Comparison of ENCODE assay signal across 10 mouse cellular contexts in genomic region chr13:53285756-53286361, GRCm38 (mm10). TPM values are rescaled to one million over a fixed set of nuclear protein-coding genes. Genes with fewer than 3 reads are reported as not detected.
DNase-seq lines count a peak whose midpoint lies in the region; ATAC-seq lines count a peak whose summit lies in the region.
"Had no signal": no experiment of that assay in that cellular context is flagged by ENCODE, and none has a peak within 500 bp of the region (broad histone marks: within the 10 kb centered on the region; RNA-seq: fewer than 3 reads in every experiment).

TSS of gene Ror2 (minus strand) at chr13:53286124.

- WGBS in forebrain, embryonic 14.5 days = under 1% methylated on average over 50 of the region's 68 CpGs
- under 1% methylated on average over 66 of the region's 68 CpGs for WGBS in neural tube, embryonic 12.5 days

- peak within 1 kb of the TSS; percentile 74 for H3K9ac ChIP-seq in forebrain, embryonic 14.5 days (ENCODE audit: low read length)
- H3K9ac ChIP-seq in neural tube, embryonic 12.5 days = peak within 1 kb of the TSS; percentile 66

- no peaks in the 10 kb centered on the region for H3K36me3 ChIP-seq in forebrain, embryonic 14.5 days (ENCODE audit: control insufficient read depth, insufficient read depth, low read length)
- H3K36me3 ChIP-seq in neural tube, embryonic 12.5 days = no peaks in the 10 kb centered on the region

- peak; percentile 55 for DNase-seq in right cerebral cortex, postnatal 4 days
- DNase-seq in right cerebral cortex, postnatal 25 days = no peak
- DNase-seq in forebrain, embryonic 14.5 days (ENCODE audit: low spot score) = peak; percentile 75
- DNase-seq in heart, postnatal 4 days = peak; percentile 87
- DNase-seq in liver = peak; percentile 64
- no peak for DNase-seq in frontal cortex, adult 2 months (ENCODE audit: extremely low spot score in 1 of 2, low spot score in 1 of 2)

- H3K4me1 ChIP-seq in forebrain, embryonic 14.5 days (ENCODE audit: control insufficient read depth, insufficient read depth, low read length) = peaks cover 16% of the 10 kb centered on the region
- H3K4me1 ChIP-seq in neural tube, embryonic 12.5 days = peaks cover 17% of the 10 kb centered on the region

- H3K27ac ChIP-seq in forebrain, embryonic 14.5 days (ENCODE audit: low read depth, low read length) = no peak within 1 kb of the TSS
- H3K27ac ChIP-seq in neural tube, embryonic 12.5 days = no peak within 1 kb of the TSS
- H3K27ac ChIP-seq: macrophage had no signal

- peak within 1 kb of the TSS; percentile 71 for H3K4me2 ChIP-seq in forebrain, embryonic 14.5 days (ENCODE audit: low read length)
- peak within 1 kb of the TSS; percentile 83 for H3K4me2 ChIP-seq in neural tube, embryonic 12.5 days (replicated peaks)

- ATAC-seq in forebrain, embryonic 14.5 days = peak; percentile 87
- peak; percentile 82 for ATAC-seq in neural tube, embryonic 12.5 days (ENCODE audit: low FRiP score, low read depth)
- ATAC-seq in cerebellum, adult (ENCODE audit: insufficient number of reproducible peaks, low FRiP score, low TSS enrichment) = no peak
- ATAC-seq: Patski had no signal

- H3K4me3 ChIP-seq in forebrain, embryonic 14.5 days (ENCODE audit: low read depth, low read length) = peak within 1 kb of the TSS; percentile 52
- peak within 1 kb of the TSS; percentile 47 for H3K4me3 ChIP-seq in neural tube, embryonic 12.5 days

- H3K9me3 ChIP-seq in forebrain, embryonic 14.5 days (replicated peaks; ENCODE audit: control insufficient read depth, low read length) = no peaks in the 10 kb centered on the region
- no peaks in the 10 kb centered on the region for H3K9me3 ChIP-seq in neural tube, embryonic 12.5 days

- peaks cover 15% of the 10 kb centered on the region; the same call in 1 of the 2 replicates for H3K27me3 ChIP-seq in forebrain, embryonic 14.5 days (replicated peaks; ENCODE audit: control insufficient read depth, insufficient read depth, low read length)
- H3K27me3 ChIP-seq in neural tube, embryonic 12.5 days (replicated peaks) = peaks cover 9% of the 10 kb centered on the region; the same call in 1 of the 2 replicates

RNA-seq across cellular contexts. Expression of gene Ror2, which starts in this region (rescaled TPM):
- polyA plus RNA-seq in forebrain, embryonic 14.5 days (2014; fragmentation: Nextera tagmentation; extraction: Ambion mirVana) = 2.2 and 2.6 TPM in 2 replicates
- total RNA-seq in heart, postnatal 4 days (2021) = 10 to 100 TPM; 13.2 to 14.6 TPM
- 10.7 and 11.2 TPM in 2 replicates for polyA plus RNA-seq in neural tube, embryonic 12.5 days (2016; fragmentation: Nextera tagmentation; extraction: Ambion mirVana)
- 1.2 and 1.4 TPM in 2 replicates for polyA plus RNA-seq in frontal cortex, adult 2 months (2012; rRNA removed)
- polyA plus RNA-seq: macrophage, Patski had no signal

Comparison
In these comparisons a context has a peak if more than half of its experiments do, and no peak if none do; other contexts are left out.
1. DNase-seq: peak in right cerebral cortex, postnatal 4 days (single experiment), forebrain, embryonic 14.5 days (single experiment), heart, postnatal 4 days (single experiment) and liver (single experiment); none in right cerebral cortex, postnatal 25 days (single experiment) and frontal cortex, adult 2 months (0 of 2).